Mouse (Mus musculus): ENCODE data around the gene Btnl4.

Gene Btnl4

DNA sequence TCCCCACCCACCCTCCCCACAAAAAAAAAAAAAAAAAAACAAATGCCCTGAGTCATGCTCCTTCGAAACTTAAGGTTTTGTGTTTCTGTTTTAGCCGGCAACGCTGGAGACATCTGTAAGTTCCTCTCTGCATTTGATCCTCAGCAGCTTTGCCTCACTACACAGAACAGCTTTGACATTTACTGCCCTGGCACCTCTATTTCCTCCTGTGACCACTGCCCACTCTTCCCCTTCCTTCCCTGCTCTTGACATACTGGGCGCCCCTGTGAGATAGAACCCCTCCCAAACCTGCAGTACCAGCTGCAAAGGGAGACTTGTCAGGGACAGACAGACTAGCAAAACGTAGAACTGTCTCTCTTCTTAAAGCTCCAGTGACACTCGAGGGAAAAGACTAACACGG is 39.5 kb downstream of the Btnl4 start:
- no peak for DNase-seq (ENCODE audit: low spot score)

DNA sequence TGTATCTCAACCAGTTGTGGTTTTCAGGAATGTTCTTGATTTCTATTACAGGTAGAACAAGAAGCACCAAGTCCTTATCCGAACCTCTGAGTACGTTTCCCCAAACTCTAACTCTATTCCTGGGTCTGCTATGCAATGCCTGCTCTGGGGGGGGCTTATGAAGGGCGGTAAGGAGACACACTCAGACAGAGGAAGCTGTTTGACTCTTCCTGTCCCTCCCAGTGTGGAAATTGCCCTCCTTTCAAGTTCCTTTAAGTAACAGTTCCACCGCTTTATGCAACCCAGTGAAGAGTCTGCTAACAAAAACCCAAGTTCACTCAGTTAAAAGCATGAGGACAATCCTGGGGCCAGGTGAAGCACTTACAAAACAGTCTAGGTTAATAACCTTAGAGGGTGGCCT is 40.0 kb downstream of the Btnl4 start:
- no peak for DNase-seq (ENCODE audit: low spot score)

DNA sequence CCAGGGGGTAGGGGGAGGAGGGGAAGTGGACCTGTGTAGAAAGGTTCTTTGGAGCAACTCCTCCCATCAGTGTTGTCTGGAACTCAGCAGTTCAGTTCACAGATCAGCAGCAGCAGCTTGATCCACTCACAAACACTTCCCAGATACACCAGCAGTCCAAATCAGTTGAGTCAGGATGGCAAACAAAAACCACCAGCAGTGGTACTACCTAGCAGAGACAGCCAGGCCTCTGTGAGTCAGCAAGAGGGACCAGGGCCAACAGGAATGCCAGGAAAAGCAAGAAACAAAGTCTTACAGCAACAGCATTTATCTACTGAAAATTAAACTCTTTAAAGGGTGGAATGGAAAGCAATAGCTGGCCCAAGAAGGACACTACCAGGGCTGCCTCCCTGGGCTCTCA is 49.5 kb downstream of the Btnl4 start:
- DNase-seq (ENCODE audit: low spot score), result no peak

GRCm38 (mm10) chr17:34420014-34420413 is 57.1 kb downstream of the Btnl4 start:
- DNase-seq (ENCODE audit: low spot score), result no peak
